Mouse (Mus musculus) thymus, postnatal 0 days (tissue): ENCODE data around the gene Tmbim1. TPM values are rescaled to one million over a fixed set of nuclear protein-coding genes. Genes with fewer than 3 reads are reported as not detected.
"Not testable (repeated sequence)": the region's sequence is repeated elsewhere in the genome, so short reads cannot be mapped to it uniquely, and the experiment has no call there.

ENCODE experiments used
- DNase-seq: peaks from one replicate; pipeline ENCODE4 v3.0.0-alpha.2; 2015; ENCODE audit warnings: low spot score
- polyA plus RNA-seq: library from polyadenylated mRNA; unstranded; fragments of >200 nt; fragmentation: Nextera tagmentation; extraction: Ambion mirVana; gene quantifications from 2 replicates; pipeline ENCODE4 v1.2.1, GENCODE M21; 2015

Gene Tmbim1
- polyA plus RNA-seq, 1 experiment from 2014 or later: 12.2 TPM

GRCm38 (mm10) chr1:74296477-74296876 is 8.9 kb downstream of the Tmbim1 start:
- DNase-seq: no peak

GRCm38 (mm10) chr1:74295456-74296171 is 9.8 kb downstream of the Tmbim1 start:
- DNase-seq: no peak

GRCm38 (mm10) chr1:74294733-74295455 is 10.5 kb downstream of the Tmbim1 start:
- DNase-seq: no peak

GRCm38 (mm10) chr1:74294090-74294643 is 11.3 kb downstream of the Tmbim1 start:
- no peak for DNase-seq

- no peak for DNase-seq
These were observed 12.0 kb downstream of the Tmbim1 start for GRCm38 (mm10) chr1:74293306-74293960.

GRCm38 (mm10) chr1:74292331-74293020 is 12.9 kb downstream of the Tmbim1 start:
- DNase-seq: no peak

GRCm38 (mm10) chr1:74290141-74290540 is 15.3 kb downstream of the Tmbim1 start:
- DNase-seq: no peak

- no peak for DNase-seq
These were observed 15.7 kb downstream of the Tmbim1 start for GRCm38 (mm10) chr1:74289740-74290139.

- no peak for DNase-seq
These were observed 16.2 kb downstream of the Tmbim1 start for GRCm38 (mm10) chr1:74289248-74289647.

GRCm38 (mm10) chr1:74288327-74288726 is 17.1 kb downstream of the Tmbim1 start:
- DNase-seq: no peak

- DNase-seq: not testable (repeated sequence)
These were observed 18.4 kb downstream of the Tmbim1 start for GRCm38 (mm10) chr1:74286869-74287607.

- no peak for DNase-seq
These were observed 20.0 kb downstream of the Tmbim1 start for GRCm38 (mm10) chr1:74285212-74286010.

GRCm38 (mm10) chr1:74284543-74285160 is 20.8 kb downstream of the Tmbim1 start, which contains the start of the genes Aamp and Pnkd:
Aamp (minus strand) TSS chr1:74284738.
Pnkd (plus strand) TSS chr1:74284930.
- DNase-seq: peak; percentile 100

- peak; percentile 49 for DNase-seq
These were observed 21.5 kb downstream of the Tmbim1 start for GRCm38 (mm10) chr1:74283686-74284463.

GRCm38 (mm10) chr1:74282896-74283625 is 22.4 kb downstream of the Tmbim1 start:
- no peak for DNase-seq

- no peak for DNase-seq
These were observed 23.5 kb downstream of the Tmbim1 start for GRCm38 (mm10) chr1:74281886-74282285.

- DNase-seq: no peak
These were observed 24.1 kb downstream of the Tmbim1 start for GRCm38 (mm10) chr1:74281372-74281771.
